Mouse (Mus musculus): ENCODE data around the gene Ccdc85b.
"Not testable (repeated sequence)": the region's sequence is repeated elsewhere in the genome, so short reads cannot be mapped to it uniquely, and the experiment has no call there.

Gene Ccdc85b

GRCm38 (mm10) chr19:5457746-5458442, at the start of gene Ccdc85b:
Gene Ccdc85b, minus strand, starts transcription at chr19:5457894.
- no peak for DNase-seq

- no peak for DNase-seq
Measured at GRCm38 (mm10) chr19:5503687-5504086, 46.0 kb upstream of the Ccdc85b start, which contains the start of gene 1700020D05Rik. Gene 1700020D05Rik, minus strand, starts transcription at chr19:5503787.

- no peak for DNase-seq
Measured at GRCm38 (mm10) chr19:5500330-5500875, 42.7 kb upstream of the Ccdc85b start.

- DNase-seq: no peak
Measured at GRCm38 (mm10) chr19:5496052-5496370, 38.3 kb upstream of the Ccdc85b start.

GRCm38 (mm10) chr19:5495353-5496051, 37.8 kb upstream of the Ccdc85b start:
- no peak for DNase-seq

- DNase-seq: no peak
Measured at GRCm38 (mm10) chr19:5494314-5494713, 36.6 kb upstream of the Ccdc85b start.

- DNase-seq: not testable (repeated sequence)
Measured at GRCm38 (mm10) chr19:5493301-5493721, 35.6 kb upstream of the Ccdc85b start.

- no peak for DNase-seq
Measured at GRCm38 (mm10) chr19:5492641-5493040, 34.9 kb upstream of the Ccdc85b start.

GRCm38 (mm10) chr19:5490898-5491708, 33.4 kb upstream of the Ccdc85b start:
- peak; percentile 92 for DNase-seq

GRCm38 (mm10) chr19:5490313-5490897, 32.7 kb upstream of the Ccdc85b start, which contains the start of gene Cfl1:
Gene Cfl1, plus strand, starts transcription at chr19:5490455.
- DNase-seq: peak; percentile 97

GRCm38 (mm10) chr19:5489721-5490120, 32.0 kb upstream of the Ccdc85b start:
- DNase-seq: not testable (repeated sequence)

- DNase-seq: peak; percentile 99
Measured at GRCm38 (mm10) chr19:5488878-5489571, 31.3 kb upstream of the Ccdc85b start.

GRCm38 (mm10) chr19:5487768-5488550, 30.3 kb upstream of the Ccdc85b start, which contains the start of gene Mus81:
Gene Mus81, minus strand, starts transcription at chr19:5488402.
- DNase-seq: peak; percentile 98

- no peak for DNase-seq
Measured at GRCm38 (mm10) chr19:5486771-5487170, 29.1 kb upstream of the Ccdc85b start.

- peak; percentile 73 for DNase-seq
Measured at GRCm38 (mm10) chr19:5486286-5486685, 28.6 kb upstream of the Ccdc85b start.

GRCm38 (mm10) chr19:5485821-5486220, 28.1 kb upstream of the Ccdc85b start:
- no peak for DNase-seq

GRCm38 (mm10) chr19:5485371-5485770, 27.7 kb upstream of the Ccdc85b start:
- no peak for DNase-seq

GRCm38 (mm10) chr19:5484496-5484895, 26.8 kb upstream of the Ccdc85b start:
- DNase-seq: peak; percentile 30

GRCm38 (mm10) chr19:5483386-5484359, 26.0 kb upstream of the Ccdc85b start:
- no peak for DNase-seq

- no peak for DNase-seq
Measured at GRCm38 (mm10) chr19:5481398-5481797, 23.7 kb upstream of the Ccdc85b start.
